Mouse (Mus musculus) heart, embryonic 15.5 days (tissue): ENCODE data around the gene Parn. TPM values are rescaled to one million over a fixed set of nuclear protein-coding genes. Genes with fewer than 3 reads are reported as not detected.
A peak's percentile ranks its signal among the peaks of the same experiment; 100 is the strongest.

ENCODE experiments used
- ATAC-seq: fragments of 200-750 bp; cut with Nextera tagmentation; replicated peaks from 2 replicates; pipeline ENCODE4 v1.8.0; 2017; ENCODE audit warnings: low read depth, moderate TSS enrichment; ENCODE audit not compliant: insufficient number of reproducible peaks, insufficient read depth, low FRiP score
- H3K27ac ChIP-seq: fragments of 300-500 bp; sonication (generic); 2 replicates; pipeline ENCODE4 v1.5.1; 2015; ENCODE audit warnings: mild to moderate bottlenecking, inconsistent platforms
- H3K27me3 ChIP-seq: fragments of 300-500 bp; sonication (generic); 2 replicates; pipeline ENCODE4 v1.6.1; 2015; ENCODE audit warnings: inconsistent platforms
- H3K36me3 ChIP-seq: fragments of 300-500 bp; sonication (generic); 2 replicates; pipeline ENCODE4 v1.6.1; 2015; ENCODE audit warnings: mild to moderate bottlenecking, inconsistent platforms
- H3K4me1 ChIP-seq: fragments of 300-500 bp; sonication (generic); replicated peaks from 2 replicates; pipeline ENCODE4 v1.6.1; 2015; ENCODE audit warnings: inconsistent platforms
- H3K4me2 ChIP-seq: fragments of 300-500 bp; sonication (generic); 2 replicates; pipeline ENCODE4 v1.6.1; 2015; ENCODE audit warnings: inconsistent platforms, mild to moderate bottlenecking, moderate library complexity
- H3K4me3 ChIP-seq: fragments of 300-500 bp; sonication (generic); 2 replicates; pipeline ENCODE4 v1.5.1; 2015; ENCODE audit warnings: mild to moderate bottlenecking, inconsistent platforms
- H3K9ac ChIP-seq: fragments of 300-500 bp; sonication (generic); 2 replicates; pipeline ENCODE4 v1.6.1; 2015; ENCODE audit warnings: mild to moderate bottlenecking, inconsistent platforms
- H3K9me3 ChIP-seq: fragments of 300-500 bp; sonication (generic); replicated peaks from 2 replicates; pipeline ENCODE4 v1.6.1; 2016; ENCODE audit warnings: inconsistent platforms
- WGBS: fragments of 180-500 bp; shearing (Covaris S2); methylation state at CpG from one replicate; pipeline ENCODE4 v1.1.7; 2015; ENCODE audit warnings: mixed read lengths; 5-methylcytosine and 5-hydroxymethylcytosine counted together
- polyA plus RNA-seq: library from polyadenylated mRNA; unstranded; fragments of >200 nt; fragmentation: Nextera tagmentation; extraction: Ambion mirVana; gene quantifications from 2 replicates; pipeline ENCODE4 v1.2.1, GENCODE M21; 2015

The Parn gene
- polyA plus RNA-seq, 1 experiment from 2014 or later: 25.6 TPM

GRCm38 (mm10) chr16:13521359-13521758, 146.6 kb downstream of the Parn start:
- 50% methylated on average over 6 of the region's 6 CpGs for WGBS
- H3K27ac ChIP-seq: no peak overlapping the region
- H3K4me3 ChIP-seq: no peak overlapping the region
- no peaks in the 10 kb centered on the region; the same call in 1 of the 2 replicates for H3K27me3 ChIP-seq
- no peaks in the 10 kb centered on the region for H3K9me3 ChIP-seq
- H3K4me1 ChIP-seq: peaks cover 7% of the 10 kb centered on the region; the same call in 1 of the 2 replicates
- H3K9ac ChIP-seq: no peak overlapping the region
- no peak overlapping the region for H3K4me2 ChIP-seq
- no peak for ATAC-seq
- H3K36me3 ChIP-seq: no peaks in the 10 kb centered on the region

GRCm38 (mm10) chr16:13520301-13520700, 147.7 kb downstream of the Parn start:
- no peak overlapping the region for H3K9ac ChIP-seq
- H3K4me1 ChIP-seq: peaks cover 7% of the 10 kb centered on the region; the same call in 1 of the 2 replicates
- no peak overlapping the region for H3K4me3 ChIP-seq
- WGBS: 46% methylated on average over 6 of the region's 6 CpGs
- H3K27me3 ChIP-seq: no peaks in the 10 kb centered on the region; the same call in 1 of the 2 replicates
- H3K9me3 ChIP-seq: no peaks in the 10 kb centered on the region
- H3K4me2 ChIP-seq: no peak overlapping the region
- no peaks in the 10 kb centered on the region for H3K36me3 ChIP-seq
- no peak for ATAC-seq
- 0 out of 2 replicates have a peak overlapping the region, but pooled peaks have one; percentile 26 for H3K27ac ChIP-seq

- H3K9ac ChIP-seq: no peak overlapping the region
- WGBS: 68% methylated on average over 3 of the region's 3 CpGs
- peaks cover 7% of the 10 kb centered on the region; the same call in 1 of the 2 replicates for H3K4me1 ChIP-seq
- no peak overlapping the region for H3K4me3 ChIP-seq
- H3K27me3 ChIP-seq: no peaks in the 10 kb centered on the region; the same call in 1 of the 2 replicates
- H3K4me2 ChIP-seq: no peak overlapping the region
- ATAC-seq: no peak
- no peaks in the 10 kb centered on the region for H3K9me3 ChIP-seq
- no peak overlapping the region for H3K27ac ChIP-seq
- H3K36me3 ChIP-seq: no peaks in the 10 kb centered on the region
Observed at GRCm38 (mm10) chr16:13516214-13516613, 151.8 kb downstream of the Parn start.

DNA sequence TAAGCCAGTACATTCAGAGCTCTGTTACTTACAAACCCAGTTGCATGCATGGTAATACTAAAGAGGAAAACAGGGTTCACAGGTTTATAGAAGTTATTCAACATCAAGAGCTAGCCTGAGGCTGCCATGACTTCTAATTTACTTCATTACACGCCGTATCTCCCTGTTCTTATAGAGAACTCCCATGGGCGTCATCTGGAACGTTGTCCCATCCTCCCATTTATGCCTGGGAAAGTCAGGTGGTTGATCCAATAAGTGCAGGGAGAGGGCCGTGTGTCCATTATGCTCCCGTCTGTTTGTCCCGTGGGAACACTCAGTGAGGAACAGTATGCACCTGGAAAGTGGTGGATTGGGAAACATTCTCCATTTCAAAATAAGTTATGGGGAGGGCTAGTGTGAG, 152.4 kb downstream of the Parn start:
- Histone ChIP-seq H3K4me3 (no peak overlapping the region), H3K9me3 (no peaks in the 10 kb centered on the region), H3K27ac (no peak overlapping the region), H3K36me3 (no peaks in the 10 kb centered on the region), H3K4me1 (peaks cover 6% of the 10 kb centered on the region; the same call in 1 of the 2 replicates), H3K9ac (no peak overlapping the region), H3K4me2 (no peak overlapping the region), H3K27me3 (no peaks in the 10 kb centered on the region; the same call in 1 of the 2 replicates)
- WGBS: 92% methylated on average over 7 of the region's 7 CpGs
- no peak for ATAC-seq

GRCm38 (mm10) chr16:13505055-13505454, 162.9 kb downstream of the Parn start:
- H3K4me3 ChIP-seq: no peak overlapping the region
- H3K4me2 ChIP-seq: no peak overlapping the region
- ATAC-seq: no peak
- no peaks in the 10 kb centered on the region for H3K4me1 ChIP-seq
- H3K27ac ChIP-seq: no peak overlapping the region
- no peak overlapping the region for H3K9ac ChIP-seq
- no peaks in the 10 kb centered on the region for H3K27me3 ChIP-seq
- no peaks in the 10 kb centered on the region for H3K36me3 ChIP-seq
- no peaks in the 10 kb centered on the region for H3K9me3 ChIP-seq
- WGBS: 49% methylated on average over 5 of the region's 5 CpGs

GRCm38 (mm10) chr16:13504476-13504875, 163.5 kb downstream of the Parn start:
- Histone ChIP-seq H3K9ac (no peak overlapping the region), H3K27ac (no peak overlapping the region), H3K9me3 (no peaks in the 10 kb centered on the region), H3K27me3 (no peaks in the 10 kb centered on the region), H3K4me2 (no peak overlapping the region), H3K4me1 (no peaks in the 10 kb centered on the region), H3K36me3 (no peaks in the 10 kb centered on the region), H3K4me3 (no peak overlapping the region)
- 87% methylated on average over 3 of the region's 3 CpGs for WGBS
- no peak for ATAC-seq

GRCm38 (mm10) chr16:13498923-13499322, 169.0 kb downstream of the Parn start:
- H3K4me1 ChIP-seq: peaks cover 2% of the 10 kb centered on the region; the same call in 1 of the 2 replicates
- no peak overlapping the region for H3K4me2 ChIP-seq
- no peak overlapping the region for H3K9ac ChIP-seq
- 79% methylated on average over 3 of the region's 3 CpGs for WGBS
- H3K27ac ChIP-seq: no peak overlapping the region
- H3K27me3 ChIP-seq: no peaks in the 10 kb centered on the region
- ATAC-seq: no peak
- no peak overlapping the region for H3K4me3 ChIP-seq
- H3K9me3 ChIP-seq: no peaks in the 10 kb centered on the region
- no peaks in the 10 kb centered on the region for H3K36me3 ChIP-seq

- Histone ChIP-seq H3K27me3 (no peaks in the 10 kb centered on the region), H3K9me3 (no peaks in the 10 kb centered on the region), H3K4me1 (peaks cover 11% of the 10 kb centered on the region), H3K4me2 (no peak overlapping the region), H3K9ac (no peak overlapping the region), H3K27ac (0 out of 2 replicates have a peak overlapping the region, but pooled peaks have one; percentile 5), H3K36me3 (no peaks in the 10 kb centered on the region), H3K4me3 (no peak overlapping the region)
- 0 out of 2 replicates have a peak, but pooled peaks have one; percentile 33 for ATAC-seq
- WGBS: 82% methylated on average over 3 of the region's 3 CpGs
Observed at GRCm38 (mm10) chr16:13493981-13494380, 174.0 kb downstream of the Parn start.

GRCm38 (mm10) chr16:13492996-13493395, 175.0 kb downstream of the Parn start:
- Histone ChIP-seq H3K27ac (no peak overlapping the region), H3K9ac (no peak overlapping the region), H3K36me3 (no peaks in the 10 kb centered on the region), H3K27me3 (no peaks in the 10 kb centered on the region), H3K4me1 (peaks cover 11% of the 10 kb centered on the region), H3K4me2 (no peak overlapping the region), H3K9me3 (no peaks in the 10 kb centered on the region), H3K4me3 (no peak overlapping the region)
- 70% methylated on average over 3 of the region's 3 CpGs for WGBS
- ATAC-seq: no peak

DNA sequence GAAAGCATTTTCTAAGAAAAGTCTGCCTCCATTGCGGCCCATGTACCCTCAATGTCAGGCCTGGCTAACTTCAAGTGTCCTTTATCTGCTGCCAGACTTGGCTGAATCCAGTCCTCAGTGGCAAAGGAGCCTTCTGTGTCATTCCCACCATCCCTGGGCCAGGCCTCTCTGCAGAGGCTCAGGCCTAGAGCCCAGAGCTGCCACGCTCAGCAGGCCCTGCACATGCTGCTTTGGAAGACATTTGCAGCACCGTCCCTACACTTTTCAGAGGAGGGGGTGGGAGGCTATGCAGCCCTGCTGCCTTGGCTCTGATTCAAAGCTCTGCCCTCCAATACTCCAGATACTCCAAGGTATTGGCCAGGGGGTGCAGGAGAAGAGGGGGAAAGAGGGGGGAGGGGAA, 176.2 kb downstream of the Parn start:
- no peak overlapping the region for H3K4me3 ChIP-seq
- WGBS: 49% methylated on average over 3 of the region's 3 CpGs
- no peaks in the 10 kb centered on the region for H3K36me3 ChIP-seq
- H3K9me3 ChIP-seq: no peaks in the 10 kb centered on the region
- H3K9ac ChIP-seq: no peak overlapping the region
- H3K4me2 ChIP-seq: no peak overlapping the region
- 0 out of 2 replicates have a peak, but pooled peaks have one; percentile 30 for ATAC-seq
- H3K27ac ChIP-seq: no peak overlapping the region
- no peaks in the 10 kb centered on the region for H3K27me3 ChIP-seq
- peaks cover 11% of the 10 kb centered on the region for H3K4me1 ChIP-seq
